Mouse (Mus musculus): ENCODE measurements around the gene Arsj.

Arsj gene

GRCm38 (mm10) chr3:126402836-126403235 lies 39.4 kb downstream of the Arsj start:
- peak; percentile 56 for DNase-seq

GRCm38 (mm10) chr3:126404199-126404598 lies 40.7 kb downstream of the Arsj start:
- DNase-seq: no peak

- no peak for DNase-seq
These were observed 67.1 kb downstream of the Arsj start for GRCm38 (mm10) chr3:126430524-126431064.

- peak; percentile 88 for DNase-seq
These were observed 75.8 kb downstream of the Arsj start for GRCm38 (mm10) chr3:126439331-126439730.

- DNase-seq: no peak
These were observed 85.6 kb downstream of the Arsj start for GRCm38 (mm10) chr3:126449058-126449457.

GRCm38 (mm10) chr3:126449515-126449914 lies 86.0 kb downstream of the Arsj start:
- DNase-seq: no peak

- DNase-seq: no peak
These were observed 92.5 kb downstream of the Arsj start for GRCm38 (mm10) chr3:126455787-126456482.

GRCm38 (mm10) chr3:126463119-126463815 lies 99.8 kb downstream of the Arsj start:
- DNase-seq: no peak

GRCm38 (mm10) chr3:126464262-126464661 lies 100.8 kb downstream of the Arsj start:
- DNase-seq: no peak

Measured in kidney, adult 11 months (tissue).